Mouse (Mus musculus) G1E-ER4 (cell line): ENCODE data around the gene Itm2c. TPM values are rescaled to one million over a fixed set of nuclear protein-coding genes. Genes with fewer than 3 reads are reported as not detected.

Source experiments
- GATA1 ChIP-seq: IDR thresholded peaks from one replicate; pipeline ENCODE4 v1.8.0; 2012; ENCODE audit warnings: low read length, inconsistent platforms
- polyA plus RNA-seq: library from polyadenylated mRNA; stranded (reverse); fragments of >175 nt; gene quantifications from 2 replicates; pipeline ENCODE4 v1.2.3, GENCODE M21; 2012

Gene Itm2c
- polyA plus RNA-seq, 1 experiment, result 71.2 TPM

- no peak for TF ChIP-seq GATA1
These were observed 25.5 kb downstream of the Itm2c start for GRCm38 (mm10) chr1:85919621-85920020.

GRCm38 (mm10) chr1:85921725-85922124, 27.6 kb downstream of the Itm2c start:
- TF ChIP-seq GATA1, result no peak

- no peak for TF ChIP-seq GATA1
These were observed 28.2 kb downstream of the Itm2c start for GRCm38 (mm10) chr1:85922127-85922864.

- TF ChIP-seq GATA1, result no peak
These were observed 28.8 kb downstream of the Itm2c start for GRCm38 (mm10) chr1:85922865-85923211.

GRCm38 (mm10) chr1:85925183-85925582, 31.1 kb downstream of the Itm2c start:
- no peak for TF ChIP-seq GATA1

- TF ChIP-seq GATA1, result no peak
These were observed 34.1 kb downstream of the Itm2c start, which contains the start of gene 4933407L21Rik for GRCm38 (mm10) chr1:85928057-85928687. Gene 4933407L21Rik, plus strand, starts transcription at chr1:85928483.

GRCm38 (mm10) chr1:85928688-85929065, 34.6 kb downstream of the Itm2c start:
- TF ChIP-seq GATA1, result no peak

GRCm38 (mm10) chr1:85929406-85929805, 35.3 kb downstream of the Itm2c start:
- no peak for TF ChIP-seq GATA1

- no peak for TF ChIP-seq GATA1
These were observed 37.1 kb downstream of the Itm2c start for GRCm38 (mm10) chr1:85931170-85931569.

GRCm38 (mm10) chr1:85933226-85933625, 39.1 kb downstream of the Itm2c start:
- TF ChIP-seq GATA1, result no peak

GRCm38 (mm10) chr1:85933631-85934465, 39.8 kb downstream of the Itm2c start:
- TF ChIP-seq GATA1, result no peak

GRCm38 (mm10) chr1:85934560-85934959, 40.5 kb downstream of the Itm2c start:
- no peak for TF ChIP-seq GATA1

GRCm38 (mm10) chr1:85935148-85935852, 41.2 kb downstream of the Itm2c start:
- no peak for TF ChIP-seq GATA1

GRCm38 (mm10) chr1:85936265-85936664, 42.2 kb downstream of the Itm2c start:
- TF ChIP-seq GATA1, result no peak

- no peak for TF ChIP-seq GATA1
These were observed 43.2 kb downstream of the Itm2c start for GRCm38 (mm10) chr1:85937323-85937722.

- TF ChIP-seq GATA1, result no peak
These were observed 48.2 kb downstream of the Itm2c start for GRCm38 (mm10) chr1:85942318-85942717.
